Mouse (Mus musculus): ENCODE measurements at regions not wholly inside any gene's neighbourhood (a gene's known extent, or its start where the extent isn't known, plus 50 kb on each side); places are given as distances from the start of the nearest gene placed in this dataset.

GRCm38 (mm10) chr17:4387616-4388015 lies 606.5 kb upstream of the Arid1b start:
- no peak for ATAC-seq (replicated peaks; ENCODE audit: low FRiP score, poor library complexity, severe bottlenecking)

DNA sequence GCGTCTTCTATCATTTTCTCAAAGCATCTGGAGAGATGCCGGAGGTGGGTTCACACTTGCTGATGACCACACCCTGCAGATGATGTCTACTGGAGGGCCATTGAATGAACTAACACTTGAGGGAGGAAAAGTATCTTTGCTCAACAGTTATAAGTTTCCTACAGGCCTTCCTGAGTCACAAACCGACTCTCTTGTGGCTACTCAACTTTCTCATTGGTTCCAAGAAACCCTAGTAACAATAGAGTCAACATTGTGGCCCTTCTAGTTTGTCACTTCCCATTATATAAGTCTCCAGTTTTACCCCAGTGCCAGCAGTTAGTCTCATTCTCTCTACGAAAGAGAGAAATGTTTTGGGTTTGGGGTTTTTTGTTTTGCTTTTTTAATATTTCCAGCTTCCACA lies 604.1 kb upstream of the Arid1b start:
- ATAC-seq (replicated peaks; ENCODE audit: low FRiP score, poor library complexity, severe bottlenecking): no peak

- no peak for ATAC-seq (replicated peaks; ENCODE audit: low FRiP score, poor library complexity, severe bottlenecking)
These were observed 603.6 kb upstream of the Arid1b start for GRCm38 (mm10) chr17:4390577-4390976.

GRCm38 (mm10) chr17:4391210-4391609 lies 602.9 kb upstream of the Arid1b start:
- no peak for ATAC-seq (replicated peaks; ENCODE audit: low FRiP score, poor library complexity, severe bottlenecking)

DNA sequence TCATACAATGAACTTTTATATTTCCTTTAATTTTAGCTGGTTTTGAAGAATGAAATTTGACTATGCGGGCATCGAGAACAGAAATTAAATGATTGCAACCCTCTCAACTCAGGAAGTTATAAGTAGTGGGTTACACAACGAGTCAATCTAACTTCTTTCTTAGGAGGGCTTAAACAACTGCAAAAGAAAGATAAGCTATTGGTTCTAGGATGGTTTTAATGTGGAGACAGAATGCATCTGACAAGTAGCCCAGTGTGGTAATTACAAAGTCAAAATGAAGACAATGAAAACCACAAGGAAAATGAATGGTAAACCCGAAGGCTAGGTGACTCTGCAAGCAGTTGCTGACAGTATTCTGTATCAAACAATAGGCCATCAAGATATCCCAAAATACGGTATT lies 598.0 kb upstream of the Arid1b start:
- no peak for ATAC-seq (replicated peaks; ENCODE audit: low FRiP score, poor library complexity, severe bottlenecking)

DNA sequence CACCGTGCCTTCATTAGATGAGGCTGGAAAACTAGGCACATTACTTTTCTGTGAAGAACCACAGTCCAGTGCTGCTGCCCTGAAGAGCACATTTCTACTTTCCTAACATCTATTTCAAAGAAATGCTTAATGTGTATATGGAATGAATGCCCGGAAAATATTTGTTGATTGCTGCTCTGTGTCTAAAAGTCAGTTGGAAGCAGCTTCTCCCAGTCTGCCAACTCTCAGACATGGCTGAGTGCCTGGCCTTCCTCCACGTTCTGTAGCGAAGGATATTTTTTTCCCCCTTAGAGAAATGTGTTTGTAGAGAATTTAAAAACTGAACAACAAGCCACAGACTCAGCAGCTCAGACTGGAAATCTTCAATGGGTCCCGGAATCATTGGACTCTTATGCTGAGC lies 576.4 kb upstream of the Arid1b start:
- ATAC-seq (replicated peaks; ENCODE audit: low FRiP score, poor library complexity, severe bottlenecking): no peak

- no peak for ATAC-seq (replicated peaks; ENCODE audit: low FRiP score, poor library complexity, severe bottlenecking)
These were observed 569.5 kb upstream of the Arid1b start for GRCm38 (mm10) chr17:4424451-4425168.

- ATAC-seq (replicated peaks; ENCODE audit: low FRiP score, poor library complexity, severe bottlenecking): no peak
These were observed 568.8 kb upstream of the Arid1b start for GRCm38 (mm10) chr17:4425342-4425741.

GRCm38 (mm10) chr17:4429036-4429435 lies 565.1 kb upstream of the Arid1b start:
- ATAC-seq (replicated peaks; ENCODE audit: low FRiP score, poor library complexity, severe bottlenecking): no peak

- ATAC-seq (replicated peaks; ENCODE audit: low FRiP score, poor library complexity, severe bottlenecking): no peak
These were observed 548.5 kb upstream of the Arid1b start for GRCm38 (mm10) chr17:4445606-4446005.

DNA sequence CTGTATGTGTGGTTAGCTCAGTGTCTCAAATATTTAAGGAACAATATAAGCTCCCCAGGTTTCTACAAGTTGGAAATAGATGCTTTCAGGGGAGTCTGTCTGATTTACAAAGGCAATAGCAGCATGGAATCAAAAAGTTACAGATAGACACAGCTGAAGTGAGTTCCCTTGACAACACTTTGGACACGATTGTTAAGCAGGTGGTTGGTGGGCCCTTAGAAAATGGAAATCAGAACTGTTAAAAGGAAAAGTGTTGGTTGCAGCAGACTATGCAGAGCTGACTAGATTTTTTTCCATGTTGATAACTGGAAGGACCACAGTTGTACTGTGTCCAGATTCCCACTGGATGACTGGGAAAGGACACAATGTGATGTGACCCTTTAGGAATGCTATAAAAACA lies 536.6 kb upstream of the Arid1b start:
- no peak for ATAC-seq (replicated peaks; ENCODE audit: low FRiP score, poor library complexity, severe bottlenecking)

DNA sequence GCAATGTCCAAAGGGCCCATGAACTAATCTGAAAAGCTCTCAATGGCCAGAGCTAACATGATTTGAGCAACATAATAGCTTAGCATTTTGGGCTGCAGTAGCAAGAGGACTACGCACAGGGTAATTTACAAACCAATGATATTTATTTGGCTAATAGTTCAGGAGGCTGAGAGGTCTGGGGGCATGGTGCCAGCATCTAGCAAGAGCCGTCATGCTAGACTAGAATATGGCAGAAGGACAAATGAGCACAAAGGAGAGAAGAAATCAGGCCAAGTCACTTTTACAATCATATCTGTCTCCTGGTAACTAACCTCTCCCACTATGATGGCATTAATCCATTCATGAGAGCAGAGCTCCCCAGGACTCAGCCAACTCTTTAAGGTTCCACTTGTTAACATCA lies 532.6 kb upstream of the Arid1b start:
- no peak for ATAC-seq (replicated peaks; ENCODE audit: low FRiP score, poor library complexity, severe bottlenecking)

DNA sequence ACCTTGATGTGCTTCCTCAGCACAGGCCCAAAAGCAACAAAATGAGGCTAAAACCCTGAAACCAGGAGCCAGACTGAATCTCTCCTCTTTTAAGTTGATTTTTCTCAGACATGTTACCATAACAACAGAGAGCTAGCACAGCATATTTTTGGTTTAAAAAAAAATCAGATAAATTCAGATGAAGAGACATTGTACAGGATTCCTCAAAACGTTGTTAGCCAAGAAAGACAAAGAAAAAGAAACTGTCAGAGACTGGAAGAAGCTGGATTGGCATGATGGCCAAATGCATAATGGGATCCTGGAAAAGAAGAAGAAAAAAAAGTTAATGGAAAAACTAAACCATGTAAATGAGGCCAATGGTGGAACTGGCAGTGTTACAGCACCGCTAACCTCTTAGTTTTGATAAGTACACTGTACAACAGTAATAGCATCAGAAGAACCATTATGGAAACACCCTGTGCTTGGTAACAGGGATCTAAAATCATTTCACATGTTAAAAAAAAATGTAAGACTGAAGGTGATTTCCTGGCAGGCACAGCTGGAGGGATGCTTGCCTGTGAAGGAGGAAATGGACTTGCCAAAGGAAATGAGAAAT lies 529.7 kb upstream of the Arid1b start:
- ATAC-seq (replicated peaks; ENCODE audit: low FRiP score, poor library complexity, severe bottlenecking): no peak

DNA sequence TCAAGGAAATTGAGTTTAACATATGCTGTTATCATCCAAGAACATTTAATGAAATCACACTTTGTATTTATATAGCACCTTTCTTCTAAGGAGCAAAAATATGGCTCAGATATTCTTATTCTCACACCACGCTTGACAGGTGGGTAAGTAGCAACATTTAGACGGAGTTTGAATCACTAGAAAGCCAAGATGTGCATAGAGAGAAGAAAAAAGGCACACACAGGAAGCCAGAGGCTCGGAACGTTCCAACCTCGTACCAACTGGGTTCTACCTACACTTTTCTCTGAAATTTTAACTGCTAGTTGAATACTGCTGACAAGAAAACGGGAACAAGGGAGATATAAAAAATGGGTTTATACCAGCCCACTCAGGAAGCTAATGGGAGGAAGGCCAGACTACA lies 528.4 kb upstream of the Arid1b start:
- no peak for ATAC-seq (replicated peaks; ENCODE audit: low FRiP score, poor library complexity, severe bottlenecking)

DNA sequence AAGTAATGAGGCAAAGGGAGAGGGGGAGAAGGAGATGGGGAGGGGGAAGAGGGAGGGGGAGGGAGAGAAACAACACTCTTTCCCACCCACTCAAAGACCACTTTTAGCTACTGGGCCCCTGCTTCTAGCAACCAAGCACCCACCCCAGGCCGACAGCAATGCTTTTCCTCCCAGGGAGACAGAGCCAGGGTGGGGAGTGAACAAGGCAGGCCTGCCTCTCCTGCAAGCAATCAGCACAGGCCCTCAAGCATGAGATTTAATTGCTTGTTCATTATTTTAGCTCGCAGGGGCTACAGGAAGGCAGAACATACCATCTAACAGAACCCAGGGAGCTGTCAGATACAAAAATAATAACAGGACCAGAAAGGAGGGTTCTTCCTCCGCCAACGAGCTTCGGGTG lies 521.7 kb upstream of the Arid1b start:
- no peak for ATAC-seq (replicated peaks; ENCODE audit: low FRiP score, poor library complexity, severe bottlenecking)

DNA sequence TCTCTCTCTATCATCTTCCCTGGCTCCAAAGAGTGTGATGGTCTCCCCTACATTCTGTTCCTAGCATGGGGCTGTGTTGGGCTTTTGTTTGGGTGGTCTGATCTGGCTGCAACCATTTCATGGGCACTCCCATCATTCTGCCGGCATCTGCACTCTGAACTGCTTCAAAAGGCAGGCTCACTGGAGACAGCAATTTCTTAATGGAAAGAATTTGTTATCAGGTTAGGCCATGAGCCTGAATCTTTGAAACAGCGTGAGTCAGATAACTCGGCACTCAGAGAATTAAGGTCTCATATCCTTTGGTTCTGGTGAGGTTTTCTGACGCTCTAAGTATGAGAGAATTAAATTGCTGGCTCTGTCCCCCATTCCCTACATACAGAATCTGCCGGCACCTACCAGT lies 519.8 kb upstream of the Arid1b start:
- no peak for ATAC-seq (replicated peaks; ENCODE audit: low FRiP score, poor library complexity, severe bottlenecking)

GRCm38 (mm10) chr17:4475665-4476064 lies 518.5 kb upstream of the Arid1b start:
- ATAC-seq (replicated peaks; ENCODE audit: low FRiP score, poor library complexity, severe bottlenecking): no peak

- ATAC-seq (replicated peaks; ENCODE audit: low FRiP score, poor library complexity, severe bottlenecking): no peak
These were observed 499.7 kb upstream of the Arid1b start for GRCm38 (mm10) chr17:4494392-4494791.

GRCm38 (mm10) chr17:4500504-4500903 lies 493.6 kb upstream of the Arid1b start:
- ATAC-seq (replicated peaks; ENCODE audit: low FRiP score, poor library complexity, severe bottlenecking): no peak

DNA sequence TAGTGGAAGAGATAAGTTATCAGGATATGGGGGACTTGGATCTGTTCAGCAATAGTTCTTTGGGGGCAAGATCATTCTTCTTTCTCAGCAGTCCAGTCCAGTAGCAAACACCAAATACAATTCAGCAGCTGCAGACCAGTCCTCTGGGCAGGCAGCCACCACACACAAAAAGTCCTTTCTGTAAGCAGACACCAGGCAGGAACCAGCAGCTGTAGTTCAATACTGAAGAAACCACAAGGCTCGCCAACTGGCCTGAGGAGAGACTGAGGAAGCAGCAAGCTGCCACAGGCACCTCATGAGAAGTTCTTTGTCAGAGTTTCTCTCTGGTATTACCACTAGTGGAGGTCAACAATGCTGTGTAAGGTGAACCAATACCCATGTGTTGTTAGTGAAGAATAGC lies 493.1 kb upstream of the Arid1b start:
- no peak for ATAC-seq (replicated peaks; ENCODE audit: low FRiP score, poor library complexity, severe bottlenecking)

DNA sequence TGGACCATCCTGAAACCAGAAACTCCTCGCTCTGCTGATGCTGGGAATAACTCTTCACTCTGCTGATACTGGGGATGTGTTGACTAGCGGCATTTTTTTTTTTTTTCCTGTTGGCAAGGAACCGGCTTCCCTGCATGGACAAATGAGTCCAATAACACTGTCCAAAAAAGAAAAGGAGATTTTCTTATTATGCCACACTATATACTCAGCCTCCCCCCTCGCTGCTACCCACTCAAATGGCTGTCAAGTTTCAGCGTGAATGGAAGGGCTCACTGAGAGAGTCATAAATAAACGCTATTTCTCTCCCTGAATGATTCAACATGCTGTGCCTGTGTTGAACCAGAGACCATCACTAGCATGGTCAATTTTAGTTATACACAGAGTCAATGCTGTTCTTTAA lies 489.2 kb upstream of the Arid1b start:
- ATAC-seq (replicated peaks; ENCODE audit: low FRiP score, poor library complexity, severe bottlenecking): no peak

DNA sequence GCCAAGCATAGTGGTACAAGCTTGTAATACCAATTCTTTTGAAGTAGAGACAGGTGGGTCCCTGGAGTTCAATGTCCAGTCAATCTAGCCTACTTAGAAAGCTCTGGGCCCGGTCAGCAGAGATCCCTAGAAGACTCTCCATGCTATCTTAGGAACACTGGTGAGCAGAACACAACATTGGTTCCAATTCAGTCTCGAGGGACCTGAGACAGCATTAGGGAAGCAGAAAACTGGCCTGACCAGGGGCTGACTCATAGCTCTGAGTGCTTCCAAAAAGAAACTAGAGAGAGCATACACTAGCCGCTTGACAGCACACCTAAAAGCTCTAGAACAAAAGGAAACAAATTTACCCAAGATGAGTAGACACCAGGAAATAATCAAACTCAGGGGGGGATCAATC lies 484.6 kb upstream of the Arid1b start:
- no peak for ATAC-seq (replicated peaks; ENCODE audit: low FRiP score, poor library complexity, severe bottlenecking)
